Mouse (Mus musculus) forebrain, embryonic 14.5 days (tissue): ENCODE results near the gene Fignl1. TPM values are rescaled to one million over a fixed set of nuclear protein-coding genes. Genes with fewer than 3 reads are reported as not detected.

Experiments
- ATAC-seq: fragments of 200-750 bp; cut with Nextera tagmentation; 2 replicates; pipeline ENCODE4 v1.8.0; 2017; ENCODE audit warnings: mild to moderate bottlenecking, moderate library complexity
- DNase-seq: peaks from one replicate; pipeline ENCODE4 v3.0.0-alpha.2; 2015; ENCODE audit warnings: low spot score
- H3K27ac ChIP-seq: fragments of 300-500 bp; sonication (generic); 2 replicates; pipeline ENCODE4 v1.5.1; 2014; ENCODE audit warnings: low read depth, mild to moderate bottlenecking, control low read depth, low read length, moderate library complexity
- H3K27me3 ChIP-seq: fragments of 300-500 bp; sonication (generic); replicated peaks from 2 replicates; pipeline ENCODE4 v1.6.1; 2014; ENCODE audit warnings: low read length, control low read depth, mixed read lengths; ENCODE audit not compliant: control insufficient read depth, insufficient read depth
- H3K36me3 ChIP-seq: fragments of 300-500 bp; sonication (generic); 2 replicates; pipeline ENCODE4 v1.6.1; 2014; ENCODE audit warnings: low read length, control low read depth; ENCODE audit not compliant: control insufficient read depth, insufficient read depth
- H3K4me1 ChIP-seq: fragments of 300-500 bp; sonication (generic); 2 replicates; pipeline ENCODE4 v1.6.1; 2014; ENCODE audit warnings: antibody characterized with exemption, low read length, control low read depth; ENCODE audit not compliant: control insufficient read depth, insufficient read depth
- H3K4me2 ChIP-seq: fragments of 300-500 bp; sonication (generic); 2 replicates; pipeline ENCODE4 v1.6.1; 2014; ENCODE audit warnings: mild to moderate bottlenecking, control low read depth, low read length
- H3K4me3 ChIP-seq: fragments of 300-500 bp; sonication (generic); 2 replicates; pipeline ENCODE4 v1.5.1; 2014; ENCODE audit warnings: low read depth, low read length, control low read depth
- H3K9ac ChIP-seq: fragments of 300-500 bp; sonication (generic); 2 replicates; pipeline ENCODE4 v1.6.1; 2014; ENCODE audit warnings: mild to moderate bottlenecking, low read length, control low read depth, moderate library complexity
- H3K9me3 ChIP-seq: fragments of 300-500 bp; sonication (generic); replicated peaks from 2 replicates; pipeline ENCODE4 v1.6.1; 2016; ENCODE audit warnings: low read length, control low read depth, mixed read lengths; ENCODE audit not compliant: control insufficient read depth
- WGBS: fragments of 180-500 bp; shearing (Covaris S2); extraction: QIAGEN DNeasy Blood & Tissue Kit; methylation state at CpG from one replicate; pipeline ENCODE4 v1.1.7; 2014; 5-methylcytosine and 5-hydroxymethylcytosine counted together
- polyA plus RNA-seq: library from polyadenylated mRNA; unstranded; fragments of >200 nt; fragmentation: Nextera tagmentation; extraction: Ambion mirVana; gene quantifications from 2 replicates; pipeline ENCODE4 v1.2.1, GENCODE M21; 2014

The Fignl1 gene
- polyA plus RNA-seq, 1 experiment from 2014 or later: 40.2 TPM

DNA sequence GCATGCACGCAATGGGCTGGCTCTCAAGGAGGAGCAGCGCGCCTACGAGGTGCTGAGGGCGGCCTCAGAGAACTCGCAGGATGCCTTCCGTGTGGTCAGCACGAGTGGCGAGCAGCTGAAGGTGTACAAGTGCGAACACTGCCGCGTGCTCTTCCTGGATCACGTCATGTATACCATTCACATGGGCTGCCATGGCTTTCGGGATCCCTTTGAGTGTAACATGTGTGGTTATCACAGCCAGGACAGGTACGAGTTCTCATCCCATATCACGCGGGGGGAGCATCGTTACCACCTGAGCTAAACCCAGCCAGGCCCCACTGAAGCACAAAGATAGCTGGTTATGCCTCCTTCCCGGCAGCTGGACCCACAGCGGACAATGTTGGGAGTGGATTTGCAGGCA is 39.5 kb downstream of the Fignl1 start:
- H3K4me2 ChIP-seq: no peak overlapping the region
- H3K36me3 ChIP-seq: no peaks in the 10 kb centered on the region
- no peak overlapping the region for H3K9ac ChIP-seq
- no peak overlapping the region for H3K4me3 ChIP-seq
- ATAC-seq (no peak), DNase-seq (no peak)
- no peaks in the 10 kb centered on the region for H3K4me1 ChIP-seq
- no peaks in the 10 kb centered on the region for H3K9me3 ChIP-seq
- H3K27me3 ChIP-seq: no peaks in the 10 kb centered on the region
- WGBS: 96% methylated on average over 20 of the region's 20 CpGs
- no peak overlapping the region for H3K27ac ChIP-seq

DNA sequence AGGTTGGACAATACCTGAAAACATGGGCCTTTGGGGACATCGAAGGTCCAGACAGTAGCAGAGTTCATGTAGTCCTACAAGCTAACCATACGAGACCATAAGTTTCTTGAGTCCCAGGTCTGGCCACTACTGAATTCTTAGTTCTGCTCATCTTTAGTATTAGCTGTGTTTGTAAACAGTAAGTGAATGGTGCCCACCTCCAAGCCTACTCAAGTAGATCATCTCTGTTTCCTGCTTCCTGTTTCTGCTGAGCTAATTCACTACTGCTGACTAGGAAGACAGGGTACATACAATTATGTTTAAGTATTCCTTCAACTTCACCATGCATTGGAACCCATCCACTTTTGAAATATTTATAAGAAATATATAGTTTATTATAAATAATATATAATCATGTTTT is 40.7 kb downstream of the Fignl1 start:
- no peaks in the 10 kb centered on the region for H3K27me3 ChIP-seq
- no peak overlapping the region for H3K27ac ChIP-seq
- H3K4me1 ChIP-seq: no peaks in the 10 kb centered on the region
- no peak for DNase-seq
- no peaks in the 10 kb centered on the region for H3K9me3 ChIP-seq
- no peak overlapping the region for H3K4me3 ChIP-seq
- 93% methylated on average over 2 of the region's 2 CpGs for WGBS
- no peaks in the 10 kb centered on the region for H3K36me3 ChIP-seq
- ATAC-seq: no peak
- no peak overlapping the region for H3K4me2 ChIP-seq
- no peak overlapping the region for H3K9ac ChIP-seq

DNA sequence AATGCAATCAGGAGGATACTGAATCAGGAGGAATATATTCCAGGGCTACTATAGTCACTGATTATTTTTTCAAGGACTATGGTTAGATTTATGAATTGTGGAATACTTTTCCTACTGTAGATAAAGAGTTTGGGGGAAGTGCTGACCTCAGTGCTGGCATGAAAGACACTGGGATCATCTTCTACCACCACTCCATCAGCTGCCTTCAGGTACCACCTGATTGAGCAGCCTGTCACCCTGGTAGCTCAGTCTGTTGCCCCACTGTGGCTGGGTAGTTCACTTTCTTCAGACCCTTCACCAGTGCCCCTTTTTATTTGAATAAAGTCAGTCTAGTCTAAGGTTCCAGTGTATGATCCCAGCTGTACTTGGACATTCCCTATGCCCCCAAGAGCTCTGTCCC is 42.0 kb downstream of the Fignl1 start:
- Histone ChIP-seq H3K4me3 (no peak overlapping the region), H3K36me3 (no peaks in the 10 kb centered on the region)
- no peak for ATAC-seq

DNA sequence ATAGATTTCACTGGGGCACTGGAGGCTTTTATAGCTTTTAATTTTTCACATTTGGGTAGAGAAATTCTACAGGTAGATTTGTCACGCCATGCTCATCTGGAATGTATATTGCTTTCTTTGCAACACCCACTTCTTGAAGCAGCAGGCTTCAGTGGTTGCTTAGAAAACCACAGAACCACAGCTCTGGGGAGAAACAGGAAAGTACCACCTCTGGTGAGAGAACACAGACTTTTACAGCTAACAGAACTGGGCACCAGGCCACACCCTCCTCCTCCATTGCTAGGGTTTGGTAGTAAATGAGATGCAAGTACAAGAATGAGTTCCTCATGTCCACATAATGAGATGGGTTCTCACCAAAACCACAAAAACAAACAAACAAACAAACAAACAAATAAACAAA is 42.7 kb downstream of the Fignl1 start:
- no peak overlapping the region for H3K4me2 ChIP-seq

More for the DNA sequence above, 42.0 kb downstream of the Fignl1 start:
- no peaks in the 10 kb centered on the region for H3K9me3 ChIP-seq
- no peak for DNase-seq
- H3K4me2 ChIP-seq: no peak overlapping the region
- no peak overlapping the region for H3K27ac ChIP-seq
- H3K9ac ChIP-seq: no peak overlapping the region
- H3K27me3 ChIP-seq: no peaks in the 10 kb centered on the region
- no peaks in the 10 kb centered on the region for H3K4me1 ChIP-seq

DNA sequence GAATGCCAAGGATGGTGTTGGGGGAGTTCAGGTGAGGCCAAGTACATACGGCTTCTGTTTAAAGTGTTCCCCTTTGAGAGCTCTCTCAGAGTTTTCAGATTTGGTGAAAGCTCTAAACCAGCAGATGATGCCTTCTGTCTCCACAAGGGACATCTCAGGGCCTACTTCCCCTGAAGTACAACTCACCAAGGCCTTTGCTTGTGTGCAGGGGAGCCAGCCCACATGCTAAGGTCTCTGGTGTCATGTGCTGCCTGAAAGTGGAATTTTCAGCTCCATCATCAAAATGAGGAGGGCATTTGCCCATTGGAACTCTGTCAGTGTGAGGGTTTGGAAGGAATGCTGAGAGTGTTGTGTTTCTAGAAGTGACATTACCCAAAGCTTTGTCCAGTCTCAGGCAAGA is 43.3 kb downstream of the Fignl1 start:
- no peak overlapping the region for H3K4me2 ChIP-seq
- WGBS: 68% methylated on average over 1 of the region's 1 CpGs

More for the DNA sequence above, 42.7 kb downstream of the Fignl1 start:
- Histone ChIP-seq H3K4me1 (no peaks in the 10 kb centered on the region), H3K27me3 (no peaks in the 10 kb centered on the region), H3K27ac (no peak overlapping the region), H3K36me3 (no peaks in the 10 kb centered on the region), H3K4me3 (no peak overlapping the region), H3K9me3 (no peaks in the 10 kb centered on the region), H3K9ac (no peak overlapping the region)
- DNase-seq (no peak), ATAC-seq (no peak)
- WGBS: 89% methylated on average over 1 of the region's 1 CpGs

DNA sequence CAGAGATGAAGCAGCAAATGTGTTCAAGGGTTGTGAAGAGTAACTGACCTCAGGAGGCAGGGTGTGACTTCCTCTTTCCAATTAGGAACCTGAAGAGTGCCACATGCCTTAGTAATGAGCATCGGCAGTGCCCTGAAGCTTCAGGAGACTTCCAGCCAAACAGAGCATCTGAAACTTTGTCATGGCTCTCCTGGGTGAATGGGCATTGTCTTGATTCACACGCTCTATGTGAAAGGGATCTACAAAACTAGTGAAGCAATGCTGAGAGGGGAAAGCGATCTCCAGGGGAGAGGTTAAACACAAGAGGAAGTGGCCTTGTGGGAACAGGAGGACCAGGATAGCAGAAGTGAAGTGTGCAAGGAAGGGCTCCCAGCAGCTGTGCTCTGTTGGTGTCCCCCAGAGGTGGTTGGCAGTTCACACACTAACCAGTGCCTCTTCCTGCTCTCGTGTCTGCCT is 45.5 kb downstream of the Fignl1 start:
- no peak overlapping the region for H3K27ac ChIP-seq
- ATAC-seq: no peak
- 71% methylated on average over 4 of the region's 4 CpGs for WGBS

More for the DNA sequence above, 43.3 kb downstream of the Fignl1 start:
- H3K4me3 ChIP-seq: no peak overlapping the region
- no peak for DNase-seq
- H3K27ac ChIP-seq: no peak overlapping the region
- no peaks in the 10 kb centered on the region for H3K4me1 ChIP-seq
- H3K27me3 ChIP-seq: no peaks in the 10 kb centered on the region
- H3K9ac ChIP-seq: no peak overlapping the region
- H3K9me3 ChIP-seq: no peaks in the 10 kb centered on the region
- H3K36me3 ChIP-seq: no peaks in the 10 kb centered on the region
- no peak for ATAC-seq

DNA sequence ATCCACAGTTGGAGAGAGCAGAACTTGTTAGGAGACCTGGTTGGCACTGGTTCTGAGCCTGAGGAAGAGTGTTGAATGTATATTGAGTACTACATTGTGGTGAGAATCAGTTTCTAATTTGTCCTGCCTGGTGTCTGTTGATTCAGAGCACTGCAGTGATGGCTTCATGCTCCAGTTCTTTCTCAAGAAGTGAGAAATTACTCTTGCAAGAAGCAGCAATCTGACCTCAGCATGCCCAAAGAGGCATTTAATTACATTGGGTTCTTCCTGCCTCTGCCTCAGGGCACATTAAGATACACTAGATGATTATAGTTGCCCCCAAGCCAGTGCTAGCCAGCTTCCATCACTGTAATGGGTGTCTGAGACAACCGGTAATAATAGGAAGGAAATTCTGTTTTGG is 49.9 kb downstream of the Fignl1 start:
- no peak overlapping the region for H3K4me2 ChIP-seq
- H3K9me3 ChIP-seq: no peaks in the 10 kb centered on the region
- H3K4me1 ChIP-seq: no peaks in the 10 kb centered on the region
- DNase-seq (no peak), ATAC-seq (no peak)
- no peak overlapping the region for H3K4me3 ChIP-seq
- 94% methylated on average over 1 of the region's 1 CpGs for WGBS
- H3K9ac ChIP-seq: no peak overlapping the region
- no peaks in the 10 kb centered on the region for H3K36me3 ChIP-seq
- H3K27ac ChIP-seq: no peak overlapping the region
- no peaks in the 10 kb centered on the region for H3K27me3 ChIP-seq

More for the DNA sequence above, 45.5 kb downstream of the Fignl1 start:
- H3K36me3 ChIP-seq: no peaks in the 10 kb centered on the region
- no peaks in the 10 kb centered on the region for H3K9me3 ChIP-seq
- H3K4me2 ChIP-seq: no peak overlapping the region
- DNase-seq: no peak
- no peaks in the 10 kb centered on the region for H3K27me3 ChIP-seq
- no peak overlapping the region for H3K9ac ChIP-seq
- no peak overlapping the region for H3K4me3 ChIP-seq
- no peaks in the 10 kb centered on the region for H3K4me1 ChIP-seq

DNA sequence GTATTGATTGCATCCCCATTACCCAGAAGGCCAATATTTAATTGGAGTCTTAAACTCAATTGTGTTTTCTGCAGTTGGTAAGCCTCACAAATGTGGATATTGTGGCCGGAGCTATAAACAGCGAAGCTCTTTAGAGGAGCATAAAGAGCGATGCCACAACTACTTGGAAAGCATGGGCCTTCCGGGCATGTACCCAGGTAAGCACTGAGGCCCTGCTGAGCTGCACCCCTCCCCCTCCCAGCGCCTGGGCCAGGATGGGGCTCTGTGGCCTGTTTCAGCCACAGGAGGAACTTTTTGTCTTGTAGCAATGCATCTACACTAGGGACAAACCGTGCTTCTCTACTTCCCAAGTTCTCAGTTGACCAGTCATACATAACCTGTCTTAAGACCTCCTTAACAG is 50.6 kb downstream of the Fignl1 start:
- H3K4me1 ChIP-seq: no peaks in the 10 kb centered on the region
- 76% methylated on average over 6 of the region's 6 CpGs for WGBS
- no peak overlapping the region for H3K4me3 ChIP-seq
- no peak overlapping the region for H3K27ac ChIP-seq
- H3K27me3 ChIP-seq: no peaks in the 10 kb centered on the region
- no peak overlapping the region for H3K9ac ChIP-seq
- H3K36me3 ChIP-seq: no peaks in the 10 kb centered on the region
- H3K9me3 ChIP-seq: no peaks in the 10 kb centered on the region
- no peak for ATAC-seq
- no peak for DNase-seq
- H3K4me2 ChIP-seq: no peak overlapping the region

DNA sequence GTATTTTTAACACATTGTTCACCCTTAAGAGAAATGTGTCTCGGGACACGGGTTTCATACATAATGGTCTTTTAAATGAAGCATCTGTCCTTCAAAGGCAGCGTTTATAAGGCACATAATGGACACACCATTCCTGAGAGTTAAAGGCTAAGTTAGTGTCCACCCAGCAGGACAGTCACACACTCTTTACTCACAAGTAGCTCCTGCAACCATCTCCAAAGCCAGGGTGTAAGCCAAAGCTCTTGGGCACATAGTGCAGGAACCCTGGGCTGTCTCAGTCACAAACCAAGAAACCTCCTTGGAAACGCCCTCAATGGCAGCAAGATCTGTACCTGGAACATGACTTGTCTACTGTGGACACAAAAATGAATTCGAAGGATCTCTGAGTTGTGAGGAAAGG is 55.9 kb downstream of the Fignl1 start:
- WGBS: 70% methylated on average over 5 of the region's 5 CpGs
- no peaks in the 10 kb centered on the region for H3K9me3 ChIP-seq
- no peaks in the 10 kb centered on the region for H3K36me3 ChIP-seq
- DNase-seq (no peak), ATAC-seq (no peak)
- H3K4me1 ChIP-seq: no peaks in the 10 kb centered on the region
- H3K9ac ChIP-seq: no peak overlapping the region
- H3K27me3 ChIP-seq: no peaks in the 10 kb centered on the region
- H3K27ac ChIP-seq: no peak overlapping the region
- H3K4me3 ChIP-seq: no peak overlapping the region
- H3K4me2 ChIP-seq: no peak overlapping the region
